Mouse (Mus musculus) lung, adult 18-20 months (tissue): Measurements from ENCODE around the gene Tmem176b.
A peak's percentile ranks its signal among the peaks of the same experiment; 100 is the strongest.

Experiments
- DNase-seq, 2 experiments: peaks; one replicate each; pipeline ENCODE4 v3.0.0; 2022; ENCODE audit warnings: mixed read lengths in 2 of 2

Gene Tmem176b

GRCm38 (mm10) chr6:48840371-48840969, 826 bp downstream of the Tmem176b start, which contains the start of gene Tmem176a:
Gene Tmem176a, plus strand, starts transcription at chr6:48840919.
- peak; percentile 57 to 67 for DNase-seq

- DNase-seq, result no peak
Measured at GRCm38 (mm10) chr6:48838321-48839080, 2.8 kb downstream of the Tmem176b start.

DNA sequence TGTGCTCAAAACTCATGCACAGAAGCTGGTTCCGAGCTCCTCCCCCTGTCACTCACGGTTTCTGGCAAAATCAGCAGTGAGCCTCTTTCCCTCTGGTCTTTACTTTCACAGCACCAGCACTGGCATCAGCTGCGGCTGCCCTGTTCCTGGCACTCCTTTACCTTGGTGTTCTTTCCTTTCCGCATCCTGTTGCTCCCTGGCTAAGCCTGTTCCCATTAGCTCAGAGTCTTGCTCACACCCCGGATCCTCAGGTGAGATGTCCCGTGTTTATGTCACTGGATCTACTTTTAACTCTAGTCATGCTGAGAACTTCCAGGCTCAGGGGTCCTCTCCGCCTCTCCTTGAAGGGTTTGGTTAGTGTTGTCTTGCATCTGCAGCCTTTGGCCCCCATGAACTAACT, 3.8 kb downstream of the Tmem176b start:
- DNase-seq, result no peak

- no peak for DNase-seq
Measured at GRCm38 (mm10) chr6:48836146-48836545, 5.2 kb downstream of the Tmem176b start.

- no peak for DNase-seq
Measured at GRCm38 (mm10) chr6:48835241-48835640, 6.1 kb downstream of the Tmem176b start.

- no peak for DNase-seq
Measured at GRCm38 (mm10) chr6:48833515-48833914, 7.8 kb downstream of the Tmem176b start.

DNA sequence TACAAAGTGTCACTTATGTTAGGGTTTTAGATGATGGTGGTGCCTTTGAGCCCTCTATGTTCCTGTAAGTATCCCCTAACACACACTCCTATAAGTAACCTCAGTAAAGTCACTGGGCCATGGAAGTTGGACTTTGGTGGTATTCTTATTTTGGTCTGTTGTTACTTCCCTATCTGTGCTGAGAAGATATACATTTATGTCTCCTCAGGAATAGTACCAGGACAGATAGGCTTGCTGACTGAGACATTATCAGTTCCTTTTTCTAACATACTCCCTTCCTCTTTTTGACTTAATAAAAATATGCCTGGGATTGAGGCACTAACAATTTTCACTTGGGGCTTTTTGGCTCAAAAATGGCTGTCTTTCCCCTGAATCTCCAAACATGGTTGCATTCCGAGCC, 8.9 kb downstream of the Tmem176b start:
- DNase-seq, result no peak

DNA sequence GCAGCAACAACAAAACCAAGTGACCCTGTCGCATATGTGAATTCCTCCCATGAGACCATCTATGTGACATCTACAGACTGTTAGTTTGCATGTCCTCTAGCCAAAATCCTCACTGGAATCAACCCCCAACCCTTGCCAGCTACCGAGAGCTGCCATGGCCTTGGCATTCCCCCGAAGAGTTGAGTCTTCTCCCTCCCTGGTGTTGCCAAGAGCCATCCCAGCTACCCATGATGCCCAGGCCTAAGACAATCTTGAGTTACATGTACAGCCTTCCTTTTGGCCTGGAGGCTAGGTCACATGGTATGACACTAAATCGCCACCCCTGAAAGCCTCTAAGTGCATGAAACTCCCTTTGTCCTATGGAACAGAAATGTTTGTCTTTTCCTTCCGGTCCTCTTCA, 10.2 kb downstream of the Tmem176b start:
- DNase-seq, result no peak

- no peak for DNase-seq
Measured at GRCm38 (mm10) chr6:48830241-48830640, 11.1 kb downstream of the Tmem176b start.

- peak in 1 of 2 experiments; percentile 33 for DNase-seq
Measured at GRCm38 (mm10) chr6:48829651-48830050, 11.6 kb downstream of the Tmem176b start.

- DNase-seq, result peak; percentile 19 to 60
Measured at GRCm38 (mm10) chr6:48828976-48829375, 12.3 kb downstream of the Tmem176b start.

GRCm38 (mm10) chr6:48825016-48825415, 16.3 kb downstream of the Tmem176b start:
- peak; percentile 27 to 53 for DNase-seq

DNA sequence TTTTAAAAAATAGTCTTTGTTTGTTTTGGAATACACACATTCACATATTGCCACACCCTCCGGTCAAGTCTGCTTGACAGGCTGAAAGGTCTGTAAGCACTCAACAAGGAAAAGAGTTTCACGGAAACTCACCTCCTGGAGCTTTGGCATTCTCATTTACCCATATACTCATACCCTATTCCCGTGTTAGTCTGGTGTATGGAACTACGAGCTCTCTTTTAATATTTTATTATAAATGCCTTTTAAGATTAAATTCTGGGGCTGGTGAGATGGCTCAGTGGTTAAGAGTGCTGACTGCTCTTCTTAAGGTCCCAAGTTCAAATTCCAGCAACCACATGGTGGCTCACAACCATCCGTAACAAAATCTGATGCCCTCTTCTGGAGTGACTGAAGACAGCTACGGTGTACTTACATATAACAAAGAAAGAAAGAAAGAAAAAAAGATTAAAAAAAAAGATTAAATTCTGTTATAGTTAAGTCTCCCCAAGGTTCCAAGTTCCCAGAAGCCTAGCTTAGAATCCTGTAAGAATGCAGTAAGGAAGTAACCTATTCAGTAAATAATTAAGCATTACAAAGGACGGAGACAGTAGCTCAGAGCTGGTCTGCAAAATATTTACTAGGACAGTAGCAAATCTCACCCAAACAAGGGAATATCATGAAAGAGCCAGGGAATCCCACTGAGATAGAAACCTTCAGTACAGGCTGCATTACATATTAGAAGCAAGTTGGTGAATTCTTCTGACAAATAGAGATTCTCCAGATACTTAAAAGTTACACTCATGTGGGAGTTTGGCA, 19.1 kb downstream of the Tmem176b start:
- peak in 1 of 2 experiments; percentile 43 for DNase-seq

DNA sequence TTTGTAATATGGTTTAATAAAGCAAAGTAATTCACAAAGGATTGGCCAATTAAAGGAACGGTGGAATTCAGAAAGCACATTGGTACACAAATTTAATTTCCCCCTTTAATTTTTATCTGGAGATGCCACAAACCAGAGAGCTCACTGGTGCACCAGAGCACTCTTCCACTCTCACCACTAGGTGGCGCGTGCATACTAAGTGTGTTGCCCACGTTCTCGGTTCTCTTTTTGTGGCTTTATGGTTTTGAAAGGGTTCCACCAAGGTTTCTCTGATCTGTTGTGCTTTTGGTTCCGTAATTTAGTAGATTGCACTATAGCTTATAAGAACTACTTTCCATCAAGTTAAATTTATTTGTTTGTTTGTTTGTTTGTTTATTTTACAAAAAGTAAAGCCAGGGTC, 23.5 kb downstream of the Tmem176b start:
- DNase-seq, result peak; percentile 68 to 80

DNA sequence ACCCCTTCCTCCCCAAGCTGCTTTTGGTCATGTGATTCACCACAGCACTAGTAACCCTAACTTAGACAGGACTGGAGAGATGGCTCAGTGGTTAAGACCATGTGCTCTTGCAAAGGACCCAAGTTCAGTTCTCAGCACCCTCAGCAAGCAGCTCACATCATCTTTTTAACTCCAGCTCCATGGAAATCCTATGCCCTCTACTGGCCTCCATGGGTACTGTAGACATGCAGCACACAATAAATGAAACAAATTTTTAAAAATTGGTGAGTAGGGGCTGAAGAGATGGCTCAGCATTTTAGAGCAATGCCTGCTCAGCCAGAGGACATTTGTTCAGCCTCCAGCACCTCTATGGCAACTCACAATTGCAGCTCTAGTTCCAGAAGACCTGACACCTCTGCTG, 26.3 kb downstream of the Tmem176b start:
- no peak for DNase-seq

DNA sequence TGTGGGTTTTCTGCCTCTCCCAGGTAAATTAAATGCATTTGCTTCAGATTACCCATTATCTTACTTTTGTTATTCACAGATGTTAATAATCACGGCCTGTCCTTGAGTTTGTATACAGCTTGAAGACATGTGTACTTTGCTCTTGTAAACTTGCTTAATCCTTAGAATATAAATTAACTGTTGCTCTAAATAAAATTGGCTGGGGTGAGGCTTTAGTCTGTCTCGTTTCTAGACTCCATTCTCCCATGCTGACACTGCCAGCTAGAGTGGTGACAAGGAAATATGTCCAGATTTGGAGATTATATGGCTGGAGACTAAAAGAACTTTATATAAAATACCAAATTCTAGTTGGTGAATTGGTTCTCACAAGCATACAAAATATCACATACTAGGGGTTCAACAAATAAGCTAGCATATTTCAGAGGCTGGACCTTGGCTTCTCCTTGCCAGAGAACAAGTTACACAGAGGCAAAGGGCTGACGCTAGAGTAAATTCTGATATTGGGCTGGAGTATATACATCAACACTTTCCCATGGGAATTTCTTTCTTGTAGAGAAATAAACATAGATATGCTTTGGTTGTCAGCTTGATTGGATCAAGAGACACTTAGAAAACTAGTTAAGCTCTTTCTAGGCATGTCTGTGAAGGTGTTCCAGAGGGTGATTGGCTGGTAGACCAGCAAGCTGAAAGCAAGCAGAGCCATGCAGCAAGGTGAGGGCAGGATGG, 31.6 kb downstream of the Tmem176b start:
- DNase-seq, result no peak

- DNase-seq, result no peak
Measured at GRCm38 (mm10) chr6:48806746-48807145, 34.5 kb downstream of the Tmem176b start.

- no peak for DNase-seq
Measured at GRCm38 (mm10) chr6:48804346-48804745, 37.0 kb downstream of the Tmem176b start.

DNA sequence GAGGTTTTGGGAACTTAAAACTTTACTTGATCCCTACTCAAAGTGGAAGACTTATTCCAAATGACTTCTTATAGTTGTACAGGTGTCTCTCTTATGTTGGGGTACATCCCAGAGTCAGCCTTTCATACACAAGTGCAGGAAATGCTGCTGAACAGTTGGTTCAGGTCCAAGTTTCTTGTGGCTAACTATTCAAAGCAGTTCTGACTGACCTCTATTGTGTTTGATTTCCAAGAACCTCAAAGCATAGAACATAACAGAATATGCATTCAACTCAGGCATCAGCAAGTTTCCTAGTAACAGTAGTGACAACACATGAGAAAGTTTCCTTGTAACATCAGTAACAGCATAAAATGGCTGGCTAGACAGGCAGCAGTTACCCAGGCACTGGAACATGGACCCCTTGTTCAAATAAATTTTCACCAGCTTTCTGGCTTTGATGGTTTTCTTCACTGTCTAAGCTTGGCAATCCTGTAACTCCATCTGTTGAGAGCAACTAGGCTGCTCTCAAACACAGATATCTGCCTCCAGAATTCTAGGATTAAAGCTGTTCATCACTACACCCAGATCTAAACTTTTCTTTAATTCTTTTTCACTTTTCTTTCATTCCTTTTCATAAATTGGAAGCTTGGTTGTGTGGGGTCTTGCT, 37.8 kb downstream of the Tmem176b start:
- DNase-seq, result no peak

DNA sequence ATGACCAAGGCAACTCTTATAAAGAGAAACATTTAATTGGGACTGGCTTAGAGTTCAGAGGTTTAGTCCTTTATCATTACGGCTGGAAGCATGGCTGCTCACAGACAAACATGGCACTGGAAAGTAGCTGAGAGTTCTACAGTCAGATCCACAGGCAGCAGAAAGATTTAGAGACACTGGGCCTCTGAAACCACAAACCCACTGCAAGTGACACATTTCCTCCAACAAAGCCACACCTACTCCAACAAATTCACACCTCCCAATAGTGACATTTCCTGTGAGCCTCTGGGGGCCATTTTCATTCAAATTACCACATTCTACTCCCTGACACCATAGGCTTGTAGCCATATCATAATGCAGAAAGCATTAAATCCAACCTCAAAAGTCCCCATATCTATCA, 39.4 kb downstream of the Tmem176b start:
- DNase-seq, result no peak

GRCm38 (mm10) chr6:48787867-48788266, 53.4 kb downstream of the Tmem176b start:
- no peak for DNase-seq

DNA sequence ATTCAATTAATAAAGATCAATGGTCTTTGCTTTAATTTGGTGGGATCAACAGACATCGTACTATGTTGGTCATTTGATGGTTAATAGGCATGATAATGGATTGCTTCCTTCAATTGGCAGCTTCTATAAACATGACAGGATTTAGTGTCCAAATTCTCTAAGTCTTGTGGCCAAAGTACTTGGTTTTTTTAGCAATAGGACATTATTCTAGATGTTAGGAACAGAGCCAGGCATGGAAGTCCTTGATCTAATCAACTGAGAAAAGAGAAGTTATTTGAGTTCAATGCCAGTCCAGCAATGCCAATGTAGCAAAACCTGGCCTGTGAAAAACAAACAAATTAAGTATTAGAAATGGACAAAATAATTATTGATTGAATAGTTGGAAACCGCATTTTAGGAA, 55.7 kb downstream of the Tmem176b start:
- DNase-seq, result no peak
